Mouse (Mus musculus) neural tube, embryonic 12.5 days (tissue): ENCODE results near the gene Sypl. TPM values are rescaled to one million over a fixed set of nuclear protein-coding genes. Genes with fewer than 3 reads are reported as not detected.

ENCODE experiments used
- ATAC-seq: fragments of 200-750 bp; cut with Nextera tagmentation; 2 replicates; pipeline ENCODE4 v1.8.0; 2017; ENCODE audit warnings: low read depth, mild to moderate bottlenecking, moderate TSS enrichment, moderate library complexity; ENCODE audit not compliant: low FRiP score
- H3K27ac ChIP-seq: fragments of 300-500 bp; sonication (generic); 2 replicates; pipeline ENCODE4 v1.5.1; 2016
- H3K27me3 ChIP-seq: fragments of 300-500 bp; sonication (generic); replicated peaks from 2 replicates; pipeline ENCODE4 v1.6.1; 2016; ENCODE audit warnings: mild to moderate bottlenecking
- H3K36me3 ChIP-seq: fragments of 300-500 bp; sonication (generic); 2 replicates; pipeline ENCODE4 v1.6.1; 2016; ENCODE audit warnings: mild to moderate bottlenecking
- H3K4me1 ChIP-seq: fragments of 300-500 bp; sonication (generic); 2 replicates; pipeline ENCODE4 v1.6.1; 2016
- H3K4me2 ChIP-seq: fragments of 300-500 bp; sonication (generic); replicated peaks from 2 replicates; pipeline ENCODE4 v1.6.1; 2016; ENCODE audit warnings: mild to moderate bottlenecking
- H3K4me3 ChIP-seq: fragments of 300-500 bp; sonication (generic); 2 replicates; pipeline ENCODE4 v1.5.1; 2016
- H3K9ac ChIP-seq: fragments of 300-500 bp; sonication (generic); 2 replicates; pipeline ENCODE4 v1.6.1; 2016; ENCODE audit warnings: mild to moderate bottlenecking
- H3K9me3 ChIP-seq: fragments of 300-500 bp; sonication (generic); 2 replicates; pipeline ENCODE4 v1.6.1; 2016; ENCODE audit warnings: mild to moderate bottlenecking
- WGBS: fragments of 180-500 bp; shearing (Covaris S2); methylation state at CpG from one replicate; pipeline ENCODE4 v1.1.7; 2016; 5-methylcytosine and 5-hydroxymethylcytosine counted together
- polyA plus RNA-seq: library from polyadenylated mRNA; unstranded; fragments of >200 nt; fragmentation: Nextera tagmentation; extraction: Ambion mirVana; gene quantifications from 2 replicates; pipeline ENCODE4 v1.2.1, GENCODE M21; 2016

The Sypl gene
- polyA plus RNA-seq, result 42.3 and 44.3 TPM in 2 replicates

- H3K27ac ChIP-seq, result peak within 1 kb of the TSS; percentile 90
- peak within 1 kb of the TSS; percentile 67 for H3K4me3 ChIP-seq
- H3K27me3 ChIP-seq, result no peaks in the 10 kb centered on the region
- WGBS, result under 1% methylated on average over 52 of the region's 52 CpGs
- ATAC-seq, result peak; percentile 96
- H3K9me3 ChIP-seq, result no peaks in the 10 kb centered on the region
- peak within 1 kb of the TSS; percentile 83 for H3K4me2 ChIP-seq
- peak within 1 kb of the TSS; percentile 79 for H3K9ac ChIP-seq
- no peaks in the 10 kb centered on the region for H3K36me3 ChIP-seq
- peaks cover 17% of the 10 kb centered on the region for H3K4me1 ChIP-seq
Measured at GRCm38 (mm10) chr12:32953596-32954215, at the start of gene Sypl. TSS of gene Sypl (plus strand) at chr12:32953891.

- H3K4me2 ChIP-seq, result no peak overlapping the region
- 63% methylated on average over 10 of the region's 10 CpGs for WGBS
- no peak overlapping the region for H3K27ac ChIP-seq
- H3K9me3 ChIP-seq, result no peaks in the 10 kb centered on the region
- no peaks in the 10 kb centered on the region for H3K4me1 ChIP-seq
- H3K36me3 ChIP-seq, result no peaks in the 10 kb centered on the region
- H3K9ac ChIP-seq, result no peak overlapping the region
- no peaks in the 10 kb centered on the region for H3K27me3 ChIP-seq
- ATAC-seq, result 0 out of 2 replicates have a peak, but pooled peaks have one; percentile 8
- no peak overlapping the region for H3K4me3 ChIP-seq
Measured at GRCm38 (mm10) chr12:32909686-32910085, 44.0 kb upstream of the Sypl start.

DNA sequence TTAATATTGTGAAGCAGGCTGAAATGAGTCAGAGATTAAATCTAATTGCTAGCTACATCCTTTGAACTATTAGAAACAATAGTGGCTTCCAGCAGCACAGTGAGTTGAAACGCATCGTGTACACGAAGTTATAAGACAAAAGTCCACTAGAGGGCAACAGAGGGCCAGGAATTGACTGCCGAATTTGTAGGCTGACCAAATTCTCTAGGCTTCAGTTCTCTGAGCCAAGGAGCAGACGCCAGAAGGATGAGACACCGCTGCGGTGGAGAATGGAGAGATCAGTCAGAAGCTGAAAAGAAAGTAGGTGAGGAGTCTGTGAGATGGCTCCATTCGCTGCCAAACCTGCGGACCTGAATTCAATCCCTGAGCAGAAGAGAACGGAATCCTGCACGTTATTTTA is 43.6 kb upstream of the Sypl start:
- peak; percentile 83 for ATAC-seq
- H3K4me1 ChIP-seq, result no peaks in the 10 kb centered on the region
- H3K36me3 ChIP-seq, result no peaks in the 10 kb centered on the region
- no peaks in the 10 kb centered on the region for H3K27me3 ChIP-seq
- H3K4me2 ChIP-seq, result peak overlapping the region; percentile 51
- H3K9ac ChIP-seq, result no peak overlapping the region
- H3K4me3 ChIP-seq, result no peak overlapping the region
- no peaks in the 10 kb centered on the region for H3K9me3 ChIP-seq
- 17% methylated on average over 11 of the region's 11 CpGs for WGBS
- no peak overlapping the region for H3K27ac ChIP-seq

GRCm38 (mm10) chr12:32910560-32911194 is 43.0 kb upstream of the Sypl start:
- Histone ChIP-seq H3K4me2 (peak overlapping the region; percentile 51), H3K4me3 (no peak overlapping the region), H3K4me1 (no peaks in the 10 kb centered on the region), H3K9me3 (no peaks in the 10 kb centered on the region), H3K36me3 (no peaks in the 10 kb centered on the region), H3K27me3 (no peaks in the 10 kb centered on the region), H3K9ac (no peak overlapping the region), H3K27ac (no peak overlapping the region)
- ATAC-seq, result peak; percentile 73
- WGBS, result 38% methylated on average over 15 of the region's 15 CpGs

GRCm38 (mm10) chr12:32911569-32911968 is 42.1 kb upstream of the Sypl start:
- no peaks in the 10 kb centered on the region for H3K4me1 ChIP-seq
- no peak overlapping the region for H3K9ac ChIP-seq
- H3K4me2 ChIP-seq, result no peak overlapping the region
- no peak for ATAC-seq
- 67% methylated on average over 4 of the region's 4 CpGs for WGBS
- no peak overlapping the region for H3K27ac ChIP-seq
- H3K9me3 ChIP-seq, result no peaks in the 10 kb centered on the region
- no peaks in the 10 kb centered on the region for H3K36me3 ChIP-seq
- no peak overlapping the region for H3K4me3 ChIP-seq
- H3K27me3 ChIP-seq, result no peaks in the 10 kb centered on the region

DNA sequence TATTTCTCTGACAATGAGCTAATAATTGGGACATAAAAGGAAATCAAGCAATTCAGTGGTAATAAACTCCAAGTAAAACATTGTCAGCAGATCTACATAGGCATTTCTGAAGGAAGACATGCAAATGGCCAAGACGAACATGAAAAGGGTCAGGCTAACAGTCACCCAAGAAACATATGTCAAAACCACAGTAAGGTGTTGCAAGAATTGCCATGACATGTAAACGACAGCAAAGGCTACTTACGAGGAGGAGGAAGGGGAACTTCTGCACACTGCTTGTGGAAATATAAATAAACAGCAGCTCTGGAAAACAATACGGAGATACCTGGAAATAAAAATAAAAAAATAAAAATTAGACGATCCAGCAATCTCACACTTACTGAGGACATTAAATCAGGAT is 40.9 kb upstream of the Sypl start:
- 84% methylated on average over 5 of the region's 5 CpGs for WGBS
- ATAC-seq, result no peak
- no peaks in the 10 kb centered on the region for H3K9me3 ChIP-seq
- H3K27me3 ChIP-seq, result no peaks in the 10 kb centered on the region
- H3K4me1 ChIP-seq, result no peaks in the 10 kb centered on the region
- H3K27ac ChIP-seq, result no peak overlapping the region
- no peaks in the 10 kb centered on the region for H3K36me3 ChIP-seq
- no peak overlapping the region for H3K4me2 ChIP-seq
- no peak overlapping the region for H3K9ac ChIP-seq
- H3K4me3 ChIP-seq, result no peak overlapping the region

DNA sequence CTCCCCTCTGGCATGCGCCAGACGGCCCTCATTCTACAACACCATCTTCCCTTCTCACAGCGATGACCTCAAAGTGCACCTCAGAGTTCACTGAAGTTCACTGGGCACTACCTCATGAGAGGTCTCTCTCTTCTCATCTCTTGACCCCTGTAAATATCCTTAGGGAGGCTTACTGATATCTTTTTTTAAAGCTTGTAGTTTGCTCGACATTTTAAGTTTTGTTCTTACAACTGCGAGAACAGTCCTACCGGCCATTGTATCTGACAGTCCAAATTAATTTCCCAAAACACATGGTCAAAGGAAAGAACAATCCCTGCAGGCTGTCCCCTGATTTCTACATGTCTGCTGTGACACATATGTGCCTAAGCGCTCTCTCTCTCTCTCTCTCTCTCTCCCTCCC is 35.0 kb upstream of the Sypl start:
- Histone ChIP-seq H3K9me3 (no peaks in the 10 kb centered on the region), H3K27ac (no peak overlapping the region), H3K27me3 (no peaks in the 10 kb centered on the region), H3K4me1 (no peaks in the 10 kb centered on the region), H3K4me3 (no peak overlapping the region), H3K36me3 (no peaks in the 10 kb centered on the region), H3K4me2 (no peak overlapping the region), H3K9ac (no peak overlapping the region)
- WGBS, result 76% methylated on average over 7 of the region's 7 CpGs
- no peak for ATAC-seq

GRCm38 (mm10) chr12:32919091-32919490 is 34.6 kb upstream of the Sypl start:
- Histone ChIP-seq H3K27ac (no peak overlapping the region), H3K4me3 (no peak overlapping the region), H3K9me3 (no peaks in the 10 kb centered on the region), H3K27me3 (no peaks in the 10 kb centered on the region), H3K4me2 (no peak overlapping the region), H3K4me1 (no peaks in the 10 kb centered on the region), H3K36me3 (no peaks in the 10 kb centered on the region), H3K9ac (no peak overlapping the region)
- 43% methylated on average over 3 of the region's 3 CpGs for WGBS
- ATAC-seq, result no peak

- no peaks in the 10 kb centered on the region for H3K36me3 ChIP-seq
- WGBS, result 82% methylated on average over 5 of the region's 5 CpGs
- no peak overlapping the region for H3K4me2 ChIP-seq
- H3K9me3 ChIP-seq, result no peaks in the 10 kb centered on the region
- H3K9ac ChIP-seq, result no peak overlapping the region
- no peaks in the 10 kb centered on the region for H3K27me3 ChIP-seq
- H3K27ac ChIP-seq, result no peak overlapping the region
- H3K4me3 ChIP-seq, result no peak overlapping the region
- no peaks in the 10 kb centered on the region for H3K4me1 ChIP-seq
- no peak for ATAC-seq
Measured at GRCm38 (mm10) chr12:32919527-32919926, 34.2 kb upstream of the Sypl start.

DNA sequence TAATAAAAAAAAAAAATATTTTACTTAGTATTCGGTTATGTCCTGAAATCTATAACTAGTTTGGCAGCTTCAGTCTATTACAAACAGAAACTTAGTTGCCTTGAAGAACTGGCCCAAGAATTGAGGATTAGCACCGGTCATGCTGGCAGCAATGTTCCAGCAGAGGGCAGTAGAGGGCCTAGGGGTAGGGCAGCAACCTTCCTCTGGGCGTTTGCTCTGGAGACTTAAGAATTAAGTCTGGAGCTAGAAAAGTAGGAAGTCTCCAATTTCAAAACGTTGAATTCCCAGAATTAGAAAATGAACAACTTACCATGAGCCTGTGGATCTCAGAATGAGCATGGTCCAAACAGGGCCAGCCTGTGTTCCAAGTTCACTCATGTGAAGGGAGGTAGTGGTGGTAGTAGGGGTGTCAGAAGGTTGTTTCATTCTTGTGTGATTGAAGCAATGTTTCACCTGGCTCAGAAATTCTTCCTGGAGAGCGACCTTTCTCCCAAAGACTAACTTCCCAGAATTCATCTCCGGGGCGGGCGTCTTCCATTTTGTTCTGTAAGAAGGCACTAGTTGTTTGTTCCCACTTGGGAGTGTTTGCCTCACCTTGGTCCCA is 33.4 kb upstream of the Sypl start:
- no peak overlapping the region for H3K4me3 ChIP-seq
- WGBS, result 72% methylated on average over 8 of the region's 8 CpGs

DNA sequence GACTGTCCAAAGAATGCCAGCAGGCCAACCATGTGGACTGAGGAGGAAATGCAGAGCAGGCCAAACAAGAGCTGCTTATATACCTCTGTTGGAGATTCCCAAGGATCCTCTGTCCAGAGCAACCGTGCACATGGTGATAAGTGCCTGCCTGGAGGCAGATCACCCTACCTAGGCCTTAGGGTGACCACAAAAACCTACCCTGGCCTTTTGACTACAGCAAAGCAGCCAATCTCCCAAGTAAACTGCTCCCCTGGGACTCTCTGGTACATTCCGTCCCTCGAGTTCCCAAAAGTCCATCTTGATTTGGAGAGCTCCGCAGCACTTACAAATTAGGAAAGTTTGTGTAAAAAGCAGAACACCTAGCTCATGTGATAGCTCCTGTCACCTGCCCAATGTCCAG is 32.6 kb upstream of the Sypl start:
- no peaks in the 10 kb centered on the region for H3K36me3 ChIP-seq
- WGBS, result 90% methylated on average over 4 of the region's 4 CpGs
- no peaks in the 10 kb centered on the region for H3K27me3 ChIP-seq
- no peak overlapping the region for H3K27ac ChIP-seq
- no peak overlapping the region for H3K4me2 ChIP-seq
- H3K4me3 ChIP-seq, result no peak overlapping the region
- peaks cover 3% of the 10 kb centered on the region for H3K4me1 ChIP-seq
- no peak for ATAC-seq
- H3K9ac ChIP-seq, result no peak overlapping the region
- no peaks in the 10 kb centered on the region for H3K9me3 ChIP-seq

More for the DNA sequence above, 33.4 kb upstream of the Sypl start:
- no peak for ATAC-seq
- Histone ChIP-seq H3K27me3 (no peaks in the 10 kb centered on the region), H3K9ac (no peak overlapping the region), H3K27ac (no peak overlapping the region), H3K36me3 (no peaks in the 10 kb centered on the region), H3K9me3 (no peaks in the 10 kb centered on the region), H3K4me1 (no peaks in the 10 kb centered on the region), H3K4me2 (no peak overlapping the region)

DNA sequence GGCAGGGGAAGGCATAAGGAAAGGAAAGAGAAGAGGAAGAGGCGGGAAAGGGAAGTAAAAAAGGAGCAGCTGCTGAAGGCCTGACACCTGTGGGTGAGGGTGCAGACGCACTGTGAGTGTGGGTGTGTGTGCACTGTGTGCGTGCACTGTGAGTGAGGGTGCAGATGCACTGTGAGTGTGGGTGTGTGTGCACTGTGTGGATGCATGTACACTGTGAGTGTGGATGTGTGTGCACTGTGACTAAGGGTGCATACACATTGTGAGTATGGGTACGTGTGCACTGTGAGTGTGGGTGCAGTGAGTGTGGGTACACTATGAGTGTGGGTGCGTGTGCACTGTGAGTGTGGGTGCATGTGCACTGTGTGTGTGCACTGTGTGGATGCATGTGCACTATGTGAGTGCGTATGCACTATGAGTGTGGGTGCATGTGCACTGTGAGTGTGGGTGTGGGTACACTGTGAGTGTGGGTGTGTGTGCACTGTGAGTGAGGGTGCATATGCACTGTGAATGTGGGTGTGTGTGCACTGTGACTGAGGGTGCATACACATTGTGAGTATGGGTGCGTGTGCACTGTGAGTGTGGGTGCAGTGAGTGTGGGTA is 32.1 kb upstream of the Sypl start:
- H3K36me3 ChIP-seq, result no peaks in the 10 kb centered on the region
- no peak overlapping the region for H3K4me3 ChIP-seq
- H3K4me1 ChIP-seq, result peaks cover 9% of the 10 kb centered on the region
- 94% methylated on average over 7 of the region's 7 CpGs for WGBS
- no peak overlapping the region for H3K4me2 ChIP-seq
- no peaks in the 10 kb centered on the region for H3K9me3 ChIP-seq
- no peaks in the 10 kb centered on the region for H3K27me3 ChIP-seq
- no peak overlapping the region for H3K27ac ChIP-seq
- no peak overlapping the region for H3K9ac ChIP-seq
- ATAC-seq, result no peak
